Mouse (Mus musculus) megakaryocyte, embryonic 14.5 days (primary cell): ENCODE results near the gene Hoxa13.

Source experiments
- FLI1 ChIP-seq: IDR thresholded peaks from 2 replicates; pipeline ENCODE4 v1.6.1; 2012; ENCODE audit warnings: low read length, inconsistent platforms, mixed read lengths
- GATA1 ChIP-seq: IDR thresholded peaks from 3 replicates; pipeline ENCODE4 v1.6.1; 2012; ENCODE audit warnings: mixed read lengths, low read length, inconsistent platforms, borderline replicate concordance

DNA sequence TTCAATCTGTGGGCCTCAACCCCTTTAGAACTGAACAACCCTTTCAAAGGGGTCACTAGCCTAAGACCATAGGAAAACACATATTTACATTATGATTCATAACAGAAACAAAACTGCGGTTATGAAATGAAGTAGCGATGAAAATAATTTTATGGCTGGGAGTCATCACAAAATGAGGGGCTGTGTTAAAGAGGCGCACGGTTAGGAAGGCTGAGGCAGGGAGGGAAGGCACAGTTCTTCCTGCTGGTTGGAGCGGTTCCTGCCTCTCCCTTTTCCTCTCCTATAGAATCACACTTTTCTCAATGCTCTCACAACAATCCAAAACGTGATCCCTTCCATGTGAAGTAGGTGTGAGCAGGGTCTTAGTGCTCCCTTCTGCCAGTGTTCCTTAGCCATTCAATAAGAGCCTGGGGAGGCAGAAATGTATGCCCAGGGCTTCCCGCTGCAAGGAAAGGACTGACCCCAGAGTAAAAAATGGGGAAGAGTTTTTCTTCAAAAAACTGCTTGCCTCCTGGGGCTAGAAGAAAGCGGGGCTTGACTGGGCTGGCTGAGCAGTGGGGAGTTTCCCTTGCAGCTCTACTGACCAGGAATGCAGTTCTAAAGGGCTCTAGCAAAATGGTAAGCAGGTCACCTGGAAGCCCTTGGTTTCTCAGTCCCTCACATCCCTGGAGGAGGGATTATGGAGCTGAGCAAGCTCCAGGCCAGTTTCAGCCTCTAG lies 15.0 kb upstream of the Hoxa13 start:
- no peak for TF ChIP-seq GATA1
- no peak for TF ChIP-seq FLI1
